Mouse (Mus musculus): ENCODE measurements around the gene Zfp408.
"Not testable (repeated sequence)": the region's sequence is repeated elsewhere in the genome, so short reads cannot be mapped to it uniquely, and the experiment has no call there.

The Zfp408 gene

DNA sequence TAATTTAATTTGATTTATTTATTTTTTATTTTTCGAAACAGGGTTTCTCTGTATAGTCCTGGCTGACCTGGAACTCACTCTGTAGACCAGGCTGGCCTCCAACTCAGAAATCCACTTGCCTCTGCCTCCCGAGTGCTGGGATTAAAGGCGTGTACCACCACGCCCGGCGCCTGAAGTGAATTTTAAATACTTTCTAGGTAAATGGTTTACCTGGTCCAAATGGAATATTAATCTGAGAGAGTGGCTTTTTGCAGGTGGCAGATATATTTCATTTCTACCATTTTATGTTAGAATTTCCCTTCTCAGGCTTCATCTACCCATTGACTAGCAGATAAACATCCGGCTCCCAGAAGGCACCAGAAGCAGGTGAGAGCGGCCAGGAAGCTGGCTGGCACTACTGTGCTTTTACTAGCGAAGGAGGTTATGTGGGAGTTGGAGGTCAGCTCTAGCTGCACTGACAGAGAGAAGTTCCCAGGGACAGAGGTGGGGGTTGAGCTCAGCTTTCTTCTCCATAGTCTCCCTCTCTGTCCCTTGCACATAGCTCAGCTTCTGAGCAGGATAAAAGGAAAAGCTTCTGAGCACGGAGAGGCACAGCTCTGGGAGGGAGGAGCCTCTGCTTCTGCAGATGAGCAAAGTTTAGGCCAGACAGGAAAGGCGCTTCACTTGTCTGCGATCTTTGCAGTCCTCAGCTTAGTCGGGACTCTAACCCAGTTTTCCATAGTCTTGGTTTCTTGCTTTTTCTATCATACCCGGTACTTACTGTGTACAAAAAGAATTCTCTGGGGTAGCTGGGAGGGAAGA, 2.1 kb upstream of the Zfp408 start:
- DNase-seq (ENCODE audit: low spot score): no peak

GRCm38 (mm10) chr2:91650360-91650995, 887 bp upstream of the Zfp408 start:
- DNase-seq (ENCODE audit: low spot score): no peak

DNA sequence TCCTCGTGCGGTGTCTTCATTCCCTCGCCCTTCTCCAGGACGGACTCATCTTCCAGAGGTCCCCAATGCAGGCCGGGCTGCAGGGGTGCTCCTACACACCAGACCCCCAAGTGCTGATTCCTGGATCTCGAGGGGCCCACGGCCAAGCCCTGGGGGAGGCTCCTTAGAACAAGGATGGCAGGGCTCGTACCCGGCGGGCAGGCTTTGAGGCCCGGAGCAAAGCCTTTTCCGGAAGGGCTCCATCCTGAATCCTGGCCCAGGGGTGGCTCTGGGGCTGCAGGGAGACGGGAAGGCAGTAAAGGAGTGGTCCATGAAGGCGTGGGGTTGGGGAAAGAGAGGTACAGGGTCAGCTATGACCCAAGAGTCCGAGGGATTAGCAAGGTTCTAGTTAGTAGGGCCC, 439 bp downstream of the Zfp408 start:
- peak; percentile 27 for DNase-seq (ENCODE audit: low spot score)

DNA sequence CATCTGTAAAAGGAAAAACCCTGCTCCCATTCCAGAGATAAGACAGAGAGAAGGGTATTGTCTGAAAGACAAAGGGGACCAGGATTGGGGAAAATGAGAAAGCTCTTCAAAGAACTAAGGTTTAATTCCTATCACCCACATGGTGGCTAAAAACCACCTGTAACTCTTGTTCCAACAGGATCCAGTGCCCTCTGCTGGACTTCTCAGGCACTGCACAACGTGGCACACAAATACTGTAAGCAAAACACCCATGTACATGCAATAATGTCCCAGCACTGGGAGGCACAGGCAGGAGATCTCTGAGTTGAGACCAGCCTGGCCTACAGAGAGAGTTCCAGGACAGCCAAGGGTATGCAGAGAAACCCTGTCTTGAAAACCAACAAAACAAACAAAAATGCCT, 2.9 kb downstream of the Zfp408 start:
- DNase-seq (ENCODE audit: low spot score): peak; percentile 76

DNA sequence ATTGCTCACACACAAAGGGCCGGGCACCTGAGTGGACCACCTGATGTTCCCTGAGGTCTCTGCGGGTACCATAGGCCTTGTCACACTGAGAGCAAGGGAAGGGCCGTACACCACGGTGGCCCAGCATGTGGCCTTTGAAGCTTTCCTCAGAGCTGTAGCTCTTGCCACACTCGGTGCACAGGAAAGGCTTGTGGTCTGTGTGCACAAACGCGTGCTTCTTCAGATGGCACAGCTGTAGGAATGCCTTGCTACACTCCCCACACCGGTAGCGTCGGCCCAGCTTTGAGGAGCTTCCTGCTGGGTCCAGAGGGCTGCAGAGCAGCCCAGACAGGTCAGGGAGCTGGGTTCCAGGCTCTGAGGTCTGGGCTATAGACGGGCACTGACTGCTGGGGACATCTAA, 3.8 kb downstream of the Zfp408 start:
- DNase-seq (ENCODE audit: low spot score): no peak

DNA sequence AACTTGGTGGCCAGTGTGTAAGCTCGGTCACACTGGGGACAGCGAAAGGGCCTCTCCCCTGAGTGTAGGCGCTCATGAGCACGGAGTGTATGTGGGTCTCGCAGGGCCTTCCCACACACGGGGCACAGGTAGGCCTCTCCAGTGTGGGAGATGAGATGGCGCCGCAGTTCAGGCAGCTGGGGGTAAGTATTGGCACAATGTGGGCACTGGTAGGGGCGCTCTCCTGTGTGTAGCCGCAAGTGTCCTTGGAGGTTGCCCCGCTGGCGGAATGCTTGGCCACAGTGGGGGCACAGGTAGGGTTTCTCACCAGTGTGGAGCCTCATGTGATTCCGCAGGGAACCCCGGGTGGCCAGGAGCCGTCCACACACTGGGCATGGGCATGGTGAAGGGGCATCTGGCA, 4.2 kb downstream of the Zfp408 start:
- DNase-seq (ENCODE audit: low spot score): no peak

DNA sequence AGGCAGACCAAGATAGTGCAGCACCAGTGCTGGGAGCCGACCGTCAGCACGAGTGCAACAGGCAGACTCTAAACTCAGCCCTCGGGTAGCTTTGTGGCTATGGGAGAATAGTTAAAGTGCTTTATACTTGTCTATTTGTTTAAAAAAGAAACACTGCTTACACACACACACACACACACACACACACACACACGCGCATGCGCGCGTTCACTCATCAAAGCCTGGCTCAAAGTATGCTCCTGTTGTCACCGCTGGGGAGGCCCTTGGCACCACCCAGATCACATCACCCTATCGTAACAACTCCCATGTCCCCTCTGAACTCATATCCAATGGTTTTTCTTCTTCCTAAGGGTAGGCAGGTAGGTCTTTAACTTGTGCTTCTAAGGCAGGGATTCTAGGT, 5.6 kb downstream of the Zfp408 start:
- no peak for DNase-seq (ENCODE audit: low spot score)

DNA sequence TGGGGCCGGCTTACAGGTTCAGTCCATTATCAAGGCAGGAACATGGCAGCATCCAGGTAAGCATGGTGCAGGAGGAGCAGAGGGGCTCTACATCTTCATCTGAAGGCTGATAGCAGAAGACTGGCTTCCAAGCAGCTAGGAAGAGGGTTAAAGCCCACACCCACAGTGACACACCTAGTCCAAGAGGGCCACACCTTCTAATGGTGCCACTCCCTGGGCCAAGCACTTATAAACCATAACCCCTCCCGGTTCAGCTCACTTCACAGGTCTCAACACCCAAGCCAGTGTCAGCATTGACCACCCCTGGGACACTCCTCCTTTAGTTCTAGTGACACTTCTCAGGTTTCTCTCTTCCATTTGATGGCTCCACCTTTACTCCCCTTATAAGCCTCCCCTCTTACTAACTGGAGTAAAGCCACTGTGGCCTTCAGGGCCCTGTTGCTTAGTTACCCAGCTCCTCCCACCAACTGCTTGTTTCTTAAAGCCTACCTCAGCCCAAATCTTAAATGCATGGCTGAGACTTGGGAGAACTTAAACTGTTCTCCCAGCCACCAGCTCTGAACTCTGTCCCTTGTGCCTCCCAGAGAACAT, 6.7 kb downstream of the Zfp408 start:
- no peak for DNase-seq (ENCODE audit: low spot score)

DNA sequence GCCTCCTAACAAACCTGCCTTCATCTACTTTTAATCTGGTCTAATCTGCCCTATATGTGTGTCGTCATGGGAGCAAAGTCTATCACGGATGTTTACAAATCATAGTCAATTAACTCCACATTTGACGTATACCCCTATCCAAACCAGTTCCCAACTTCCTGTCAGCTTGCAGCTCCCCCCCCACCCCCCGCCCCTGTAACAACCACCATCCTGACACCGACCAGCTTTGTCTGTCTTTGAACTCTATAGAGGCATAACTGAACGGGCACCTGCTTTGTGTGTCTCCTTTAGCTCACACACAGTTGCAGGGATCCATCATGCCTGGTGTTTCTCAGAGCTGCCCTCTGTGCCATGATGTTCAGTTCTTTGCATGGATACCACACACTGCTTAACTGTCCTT, 10.7 kb downstream of the Zfp408 start:
- DNase-seq (ENCODE audit: low spot score): no peak

DNA sequence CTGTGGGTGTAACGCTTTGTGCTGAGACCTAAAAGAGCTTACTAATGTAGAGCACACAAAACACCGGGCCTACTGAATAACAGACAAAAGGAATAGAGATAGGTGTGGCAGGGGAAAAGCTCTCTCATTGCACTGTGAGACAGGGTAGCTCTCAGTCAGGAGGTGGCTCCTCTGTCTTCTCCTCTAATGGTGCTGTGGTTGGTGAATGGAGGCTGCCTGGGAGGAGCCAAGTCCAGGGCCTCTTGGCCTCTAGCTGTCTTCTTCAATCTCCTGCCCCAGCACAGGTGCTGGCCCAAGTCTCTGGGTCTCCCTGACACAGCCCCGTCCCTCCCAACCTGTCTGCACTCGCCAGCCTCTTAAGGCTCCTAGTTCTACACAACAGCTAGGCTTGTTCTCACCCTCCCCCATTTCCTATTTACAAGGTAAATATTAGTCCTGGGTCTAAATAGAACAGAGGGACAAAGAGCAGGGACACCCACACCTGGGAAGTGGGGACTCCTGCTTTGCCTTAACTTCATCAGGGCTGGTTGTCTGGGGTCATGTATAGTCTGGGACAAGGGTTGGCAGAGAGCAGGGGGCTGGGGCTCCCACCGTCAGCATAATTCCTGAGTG, 12.8 kb downstream of the Zfp408 start:
- no peak for DNase-seq (ENCODE audit: low spot score)

DNA sequence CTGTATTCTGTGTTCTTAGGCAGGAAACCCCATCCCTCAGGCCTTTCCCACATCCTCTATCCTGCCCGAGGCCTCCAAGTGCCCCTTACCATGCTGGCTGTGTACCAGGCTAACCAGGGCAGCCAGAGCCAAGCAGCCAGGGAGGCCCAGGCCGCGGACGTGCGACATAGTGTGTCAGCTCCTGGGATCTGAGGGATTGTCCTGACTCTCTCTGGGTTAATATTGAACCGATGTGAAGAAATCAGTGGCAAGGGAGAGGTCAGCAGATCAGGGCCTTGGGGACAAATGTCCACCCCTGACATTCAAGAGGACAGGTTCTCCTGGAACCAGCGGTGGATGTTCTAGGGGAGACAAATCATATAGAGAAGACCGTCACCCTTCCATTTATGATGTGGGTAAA, 13.4 kb downstream of the Zfp408 start, which contains the start of gene F2:
Gene F2, minus strand, starts transcription at position 186 of the 400 bp plus-strand sequence.
- no peak for DNase-seq (ENCODE audit: low spot score)

- DNase-seq (ENCODE audit: low spot score): no peak
Measured at GRCm38 (mm10) chr2:91635486-91635885, 14.1 kb downstream of the Zfp408 start.

DNA sequence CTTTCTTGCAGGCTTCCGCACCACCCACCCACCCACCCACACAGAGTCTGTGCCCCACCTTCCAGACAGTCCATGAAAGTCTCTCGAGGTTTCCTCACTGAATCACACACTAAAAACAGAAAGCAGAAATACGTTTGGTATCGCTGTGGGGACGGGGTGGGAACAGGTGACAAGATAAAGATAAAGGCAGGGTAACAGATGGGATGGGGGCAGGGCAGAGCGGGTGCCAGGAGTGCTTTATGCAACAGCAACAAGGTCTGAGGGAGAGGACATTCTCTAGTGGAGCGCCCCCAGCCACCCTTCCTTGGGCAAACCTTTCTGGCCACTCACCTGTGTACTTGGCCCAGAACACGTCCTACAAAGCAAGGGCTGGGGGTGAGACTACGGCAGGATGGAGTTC, 14.8 kb downstream of the Zfp408 start:
- no peak for DNase-seq (ENCODE audit: low spot score)

GRCm38 (mm10) chr2:91633334-91633977, 16.1 kb downstream of the Zfp408 start:
- DNase-seq (ENCODE audit: low spot score): no peak

- DNase-seq (ENCODE audit: low spot score): no peak
Measured at GRCm38 (mm10) chr2:91632316-91632715, 17.3 kb downstream of the Zfp408 start.

DNA sequence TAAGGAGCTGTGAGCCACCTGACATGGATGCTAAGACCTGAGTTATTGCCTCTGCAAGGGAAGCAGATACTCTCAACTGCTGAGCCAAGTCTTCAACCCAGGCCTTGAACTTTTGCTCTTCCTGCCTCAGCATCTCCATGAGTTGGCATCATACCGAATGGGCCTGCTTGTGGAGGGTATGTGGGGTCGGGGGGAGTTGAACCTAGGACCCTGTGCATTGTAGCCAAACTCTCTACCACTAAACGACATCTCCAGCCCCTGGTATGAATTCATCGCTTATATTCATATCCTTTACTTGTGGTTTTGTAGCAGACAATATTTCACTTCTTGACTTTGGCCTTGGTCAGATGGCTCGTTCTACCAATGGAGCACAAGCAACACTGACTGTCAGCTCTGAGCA, 17.8 kb downstream of the Zfp408 start:
- DNase-seq (ENCODE audit: low spot score): no peak

GRCm38 (mm10) chr2:91630384-91630783, 19.2 kb downstream of the Zfp408 start:
- DNase-seq (ENCODE audit: low spot score): no peak

- DNase-seq (ENCODE audit: low spot score): peak; percentile 42
Measured at GRCm38 (mm10) chr2:91629682-91630081, 19.9 kb downstream of the Zfp408 start.

DNA sequence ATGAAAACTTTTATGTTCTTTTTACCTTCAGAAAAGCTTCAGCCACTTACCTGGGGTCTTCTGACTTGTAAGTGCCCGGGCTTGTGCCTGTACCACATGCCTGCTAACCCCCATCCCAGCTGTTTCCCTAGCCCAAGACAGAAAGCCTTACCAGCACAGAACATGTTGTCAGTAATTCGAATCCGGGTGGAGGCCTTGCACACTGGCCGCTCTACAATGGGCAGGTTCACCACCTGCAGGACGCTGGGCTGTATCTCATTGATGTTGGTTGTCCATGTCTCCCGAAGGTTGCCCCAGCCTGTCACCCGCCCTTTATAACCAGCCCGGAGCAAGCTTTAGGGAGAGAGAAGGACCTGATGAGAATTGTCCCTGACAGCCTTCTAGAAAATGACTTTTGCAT, 21.4 kb downstream of the Zfp408 start:
- no peak for DNase-seq (ENCODE audit: low spot score)

DNA sequence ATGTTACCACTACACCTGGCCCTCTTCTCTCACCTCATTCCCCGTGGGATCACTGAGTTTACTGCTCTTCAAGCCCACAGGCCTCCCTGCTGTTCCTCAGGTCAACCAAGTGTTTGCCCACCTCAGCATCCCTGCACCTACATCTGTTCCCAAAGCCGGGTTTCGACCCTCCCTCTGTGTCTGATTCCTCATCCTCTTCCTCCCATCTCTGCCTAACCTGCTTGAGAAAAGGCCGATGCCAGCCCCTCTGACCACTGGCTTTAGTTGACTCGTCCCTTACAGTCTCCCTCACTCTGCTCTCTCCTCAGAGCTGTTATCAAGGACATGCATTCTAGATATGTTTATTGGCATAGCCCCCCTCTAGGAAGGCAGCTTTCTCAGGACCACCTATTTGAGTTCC, 22.1 kb downstream of the Zfp408 start:
- no peak for DNase-seq (ENCODE audit: low spot score)

GRCm38 (mm10) chr2:91623366-91623765, 26.2 kb downstream of the Zfp408 start:
- not testable (repeated sequence) for DNase-seq (ENCODE audit: low spot score)

- no peak for DNase-seq (ENCODE audit: low spot score)
Measured at GRCm38 (mm10) chr2:91622356-91622755, 27.2 kb downstream of the Zfp408 start.

All from MN1 (cell line).